Mouse (Mus musculus): Measurements from ENCODE around the gene Ddo.

DNA sequence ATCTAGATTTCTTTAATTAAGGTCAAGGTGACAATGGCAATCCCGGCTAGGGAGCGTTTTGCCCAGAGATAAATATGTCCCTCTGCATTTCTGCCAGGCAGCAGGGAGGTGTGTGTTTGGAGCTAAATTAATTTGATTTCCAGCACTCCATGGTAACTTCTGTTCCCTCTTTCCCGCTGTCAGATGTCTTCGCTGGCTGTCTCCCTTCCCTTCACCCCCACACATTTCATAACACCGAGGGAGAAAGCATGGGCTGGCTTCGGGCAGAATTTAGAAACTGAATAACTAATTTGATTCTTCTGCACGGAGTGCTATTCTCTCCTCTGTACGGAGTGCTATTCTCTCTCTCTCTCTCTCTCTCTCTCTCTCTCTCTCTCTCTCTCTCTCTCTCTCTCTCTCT lies 52.7 kb downstream of the Ddo start:
- TF ChIP-seq CTCF (IDR thresholded peaks at IDR 0.05; ENCODE audit: low read depth, low read length) = no peak
- TF ChIP-seq TAL1 (conservative IDR thresholded peaks at IDR 0.05; ENCODE audit: low read depth, low read length) = no peak
- no peak for TF ChIP-seq GATA2 (IDR thresholded peaks at IDR 0.05; ENCODE audit: borderline replicate concordance, low read depth, low read length)
- no peak for TF ChIP-seq GATA1 (IDR thresholded peaks at IDR 0.05; ENCODE audit: borderline replicate concordance, low read length)
- TF ChIP-seq POLR2AphosphoS5 (IDR thresholded peaks at IDR 0.05; ENCODE audit: insufficient replicate concordance, low read depth, low read length) = no peak

Data from G1E (cell line).